In the genomic region with DNA sequence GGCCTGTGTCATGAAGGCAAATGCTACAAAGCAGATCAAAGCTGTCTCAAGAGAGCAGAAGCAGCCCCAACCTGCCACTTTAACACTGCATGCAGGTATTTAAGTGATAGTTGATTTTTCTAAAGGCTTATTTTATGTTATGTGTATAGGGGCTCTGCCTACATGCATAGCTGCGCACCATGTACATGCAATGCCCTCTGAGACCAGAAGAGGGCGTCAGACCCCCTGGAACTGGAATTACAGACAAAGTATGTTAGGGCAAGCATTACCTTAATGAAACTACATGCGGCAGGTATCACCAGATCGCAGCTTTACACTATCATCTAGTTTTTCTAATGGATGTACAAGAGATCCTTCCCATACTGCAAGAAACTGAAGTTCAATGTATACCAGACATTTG, we compare ENCODE assay signal across 8 mouse cellular contexts. TPM values are rescaled to one million over a fixed set of nuclear protein-coding genes. Genes with fewer than 3 reads are reported as not detected.
A peak's percentile ranks its signal among the peaks of the same experiment; 100 is the strongest.
DNase-seq lines count a peak whose midpoint lies in the region; ATAC-seq and TF ChIP-seq lines count a peak whose summit lies in the region.

No protein-coding gene starts in this region.

- H3K4me1 ChIP-seq in forebrain, postnatal 0 days (ENCODE audit: insufficient read depth): no peaks in the 10 kb centered on the region
- no peaks in the 10 kb centered on the region for H3K4me1 ChIP-seq in forebrain, embryonic 15.5 days
- no peaks in the 10 kb centered on the region for H3K4me1 ChIP-seq in midbrain, embryonic 10.5 days
- no peaks in the 10 kb centered on the region for H3K4me1 ChIP-seq in midbrain, embryonic 13.5 days (replicated peaks)
- no peaks in the 10 kb centered on the region for H3K4me1 ChIP-seq in lung, postnatal 0 days (ENCODE audit: insufficient read depth, low read depth, low read length)

- no peak overlapping the region for H3K9ac ChIP-seq in forebrain, postnatal 0 days
- H3K9ac ChIP-seq in forebrain, embryonic 15.5 days (replicated peaks): no peak overlapping the region
- no peak overlapping the region for H3K9ac ChIP-seq in midbrain, embryonic 13.5 days (replicated peaks)
- H3K9ac ChIP-seq in lung, postnatal 0 days (replicated peaks; ENCODE audit: low read depth): no peak overlapping the region

- TF ChIP-seq CTCF in forebrain, postnatal 0 days (IDR thresholded peaks at IDR 0.05; ENCODE audit: low read depth): peak; percentile 73
- TF ChIP-seq CTCF in lung, postnatal 0 days (IDR thresholded peaks at IDR 0.05): peak; percentile 74

- TF ChIP-seq EP300 in lung, postnatal 0 days (IDR thresholded peaks at IDR 0.05): no peak

- no peaks in the 10 kb centered on the region for H3K27me3 ChIP-seq in forebrain, postnatal 0 days (ENCODE audit: insufficient read depth, low read length)
- H3K27me3 ChIP-seq in forebrain, embryonic 15.5 days: no peaks in the 10 kb centered on the region
- no peaks in the 10 kb centered on the region for H3K27me3 ChIP-seq in midbrain, embryonic 10.5 days (ENCODE audit: low read depth, poor library complexity, severe bottlenecking)
- H3K27me3 ChIP-seq in midbrain, embryonic 13.5 days: no peaks in the 10 kb centered on the region
- no peaks in the 10 kb centered on the region for H3K27me3 ChIP-seq in lung, postnatal 0 days (replicated peaks; ENCODE audit: insufficient read depth, low read length)

- no peak overlapping the region for H3K4me3 ChIP-seq in forebrain, postnatal 0 days (ENCODE audit: low read depth, low read length)
- H3K4me3 ChIP-seq in forebrain, embryonic 15.5 days: no peak overlapping the region
- no peak overlapping the region for H3K4me3 ChIP-seq in midbrain, embryonic 10.5 days
- no peak overlapping the region for H3K4me3 ChIP-seq in midbrain, embryonic 13.5 days (replicated peaks)
- H3K4me3 ChIP-seq in lung, postnatal 0 days (ENCODE audit: low read depth, low read length): no peak overlapping the region

- no peaks in the 10 kb centered on the region for H3K9me3 ChIP-seq in forebrain, postnatal 0 days (ENCODE audit: low read length)
- H3K9me3 ChIP-seq in forebrain, embryonic 15.5 days: no peaks in the 10 kb centered on the region
- H3K9me3 ChIP-seq in midbrain, embryonic 10.5 days (replicated peaks): no peaks in the 10 kb centered on the region
- H3K9me3 ChIP-seq in midbrain, embryonic 13.5 days: no peaks in the 10 kb centered on the region
- no peaks in the 10 kb centered on the region for H3K9me3 ChIP-seq in lung, postnatal 0 days (ENCODE audit: low read length)

- H3K36me3 ChIP-seq in forebrain, postnatal 0 days (ENCODE audit: insufficient read depth): peaks cover 52% of the 10 kb centered on the region
- H3K36me3 ChIP-seq in forebrain, embryonic 15.5 days: peaks cover 67% of the 10 kb centered on the region
- H3K36me3 ChIP-seq in midbrain, embryonic 10.5 days: peaks cover 96% of the 10 kb centered on the region
- H3K36me3 ChIP-seq in midbrain, embryonic 13.5 days: peaks cover 76% of the 10 kb centered on the region
- H3K36me3 ChIP-seq in lung, postnatal 0 days (ENCODE audit: insufficient read depth, low read length): peaks cover 46% of the 10 kb centered on the region

- no peak overlapping the region for H3K27ac ChIP-seq in forebrain, postnatal 0 days (ENCODE audit: low read depth, low read length)
- no peak overlapping the region for H3K27ac ChIP-seq in forebrain, embryonic 15.5 days (replicated peaks)
- H3K27ac ChIP-seq in midbrain, embryonic 10.5 days (replicated peaks): no peak overlapping the region
- H3K27ac ChIP-seq in midbrain, embryonic 13.5 days: no peak overlapping the region
- H3K27ac ChIP-seq in lung, postnatal 0 days (ENCODE audit: low read length): no peak overlapping the region

- peak; percentile 58 for DNase-seq in forebrain, postnatal 0 days
- peak; percentile 21 for DNase-seq in midbrain, embryonic 10.5 days (ENCODE audit: low spot score)
- peak; percentile 79 for DNase-seq in R1 (ENCODE audit: low read depth, low spot score)
- DNase-seq in embryo, embryonic 11 days: peak; percentile 10
- peak; percentile 26 for DNase-seq in lung, postnatal 0 days (ENCODE audit: low spot score)
- DNase-seq in frontal cortex, postnatal 36 days (ENCODE audit: low spot score in 2 of 2): no peak

- ATAC-seq in forebrain, postnatal 0 days: no peak
- ATAC-seq in forebrain, embryonic 15.5 days (replicated peaks): no peak
- ATAC-seq in midbrain, embryonic 13.5 days: no peak
- ATAC-seq in lung, postnatal 0 days: no peak

- 64% methylated on average over 4 of the region's 4 CpGs for WGBS in forebrain, postnatal 0 days
- WGBS in forebrain, embryonic 15.5 days: 66% methylated on average over 4 of the region's 4 CpGs
- WGBS in midbrain, embryonic 10.5 days: 69% methylated on average over 4 of the region's 4 CpGs
- 70% methylated on average over 4 of the region's 4 CpGs for WGBS in midbrain, embryonic 13.5 days
- WGBS in lung, postnatal 0 days: 65% methylated on average over 4 of the region's 4 CpGs

- no peak overlapping the region for H3K4me2 ChIP-seq in forebrain, postnatal 0 days (ENCODE audit: low read depth)
- no peak overlapping the region for H3K4me2 ChIP-seq in forebrain, embryonic 15.5 days (replicated peaks)
- no peak overlapping the region for H3K4me2 ChIP-seq in midbrain, embryonic 13.5 days (replicated peaks)
- H3K4me2 ChIP-seq in lung, postnatal 0 days (replicated peaks; ENCODE audit: low read depth, low read length): no peak overlapping the region

RNA-seq across cellular contexts. Expression of a gene that starts 27.9 kb away (rescaled TPM):
- total RNA-seq in forebrain, postnatal 0 days (2014; rRNA removed): 35.2 and 41.0 TPM in 2 replicates
- polyA plus RNA-seq in forebrain, postnatal 0 days (2015; fragmentation: Nextera tagmentation; extraction: Ambion mirVana): 25.9 and 29.3 TPM in 2 replicates
- polyA plus RNA-seq in forebrain, embryonic 15.5 days (2015; fragmentation: Nextera tagmentation; extraction: Ambion mirVana): 36.2 and 37.3 TPM in 2 replicates
- polyA plus RNA-seq in midbrain, embryonic 10.5 days (2016; fragmentation: Nextera tagmentation; extraction: Ambion mirVana): 39.8 and 46.5 TPM in 2 replicates
- polyA plus RNA-seq in midbrain, embryonic 13.5 days (2015; fragmentation: Nextera tagmentation; extraction: Ambion mirVana): 34.9 and 36.9 TPM in 2 replicates
- 23.2 and 26.0 TPM in 2 replicates for polyA plus RNA-seq in lung, postnatal 0 days (2015; fragmentation: Nextera tagmentation; extraction: Ambion mirVana)

Comparison
In these comparisons a context has a peak if more than half of its experiments do, and no peak if none do; other contexts are left out.
1. DNase-seq: peak in forebrain, postnatal 0 days (single experiment), midbrain, embryonic 10.5 days (single experiment), R1 (single experiment), embryo, embryonic 11 days (single experiment) and lung, postnatal 0 days (single experiment); none in frontal cortex, postnatal 36 days (0 of 2).